Mouse (Mus musculus) limb, embryonic 11.5 days (tissue): ENCODE measurements around the gene Jazf1. TPM values are rescaled to one million over a fixed set of nuclear protein-coding genes. Genes with fewer than 3 reads are reported as not detected.

Experiments
- ATAC-seq: fragments of 200-750 bp; cut with Nextera tagmentation; 2 replicates; pipeline ENCODE4 v1.8.0; 2017; ENCODE audit warnings: low read depth; ENCODE audit not compliant: insufficient number of reproducible peaks, low FRiP score, low TSS enrichment
- DNase-seq: peaks from one replicate; pipeline ENCODE4 v3.0.0-alpha.2; 2015; ENCODE audit warnings: low spot score
- H3K27ac ChIP-seq: fragments of 300-500 bp; sonication (generic); replicated peaks from 2 replicates; pipeline ENCODE4 v1.5.1; 2014; ENCODE audit warnings: low read depth, mild to moderate bottlenecking, low read length
- H3K27me3 ChIP-seq: fragments of 300-500 bp; sonication (generic); 2 replicates; pipeline ENCODE4 v1.6.1; 2014; ENCODE audit warnings: mild to moderate bottlenecking, low read length, mixed read lengths; ENCODE audit not compliant: control insufficient read depth, insufficient read depth
- H3K36me3 ChIP-seq: fragments of 300-500 bp; sonication (generic); 2 replicates; pipeline ENCODE4 v1.6.1; 2014; ENCODE audit warnings: mild to moderate bottlenecking, low read length, moderate library complexity, mixed read lengths; ENCODE audit not compliant: control insufficient read depth, insufficient read depth
- H3K4me1 ChIP-seq: fragments of 300-500 bp; sonication (generic); 2 replicates; pipeline ENCODE4 v1.6.1; 2014; ENCODE audit warnings: low read length, mixed read lengths; ENCODE audit not compliant: control insufficient read depth, insufficient read depth
- H3K4me2 ChIP-seq: fragments of 300-500 bp; sonication (generic); 2 replicates; pipeline ENCODE4 v1.6.1; 2014; ENCODE audit warnings: low read depth, mild to moderate bottlenecking, moderate library complexity; ENCODE audit not compliant: severe bottlenecking
- H3K4me3 ChIP-seq: fragments of 300-500 bp; sonication (generic); 2 replicates; pipeline ENCODE4 v1.5.1; 2014; ENCODE audit warnings: low read depth, low read length
- H3K9ac ChIP-seq: fragments of 300-500 bp; sonication (generic); 2 replicates; pipeline ENCODE4 v1.6.1; 2014; ENCODE audit warnings: mild to moderate bottlenecking, low read length
- H3K9me3 ChIP-seq: fragments of 300-500 bp; sonication (generic); 2 replicates; pipeline ENCODE4 v1.6.1; 2016; ENCODE audit warnings: low read length; ENCODE audit not compliant: control insufficient read depth
- WGBS: fragments of 180-500 bp; shearing (Covaris S2); extraction: QIAGEN DNeasy Blood & Tissue Kit; methylation state at CpG from one replicate; pipeline ENCODE4 v1.1.7; 2014; 5-methylcytosine and 5-hydroxymethylcytosine counted together
- polyA plus RNA-seq: library from polyadenylated mRNA; unstranded; fragments of >200 nt; fragmentation: Nextera tagmentation; extraction: Ambion mirVana; gene quantifications from 2 replicates; pipeline ENCODE4 v1.2.1, GENCODE M21; 2014

The Jazf1 gene
- polyA plus RNA-seq, 1 experiment from 2014 or later, result 6.5 TPM

- 67% methylated on average over 8 of the region's 8 CpGs for WGBS
- H3K4me2 ChIP-seq, result no peak overlapping the region
- no peak overlapping the region for H3K9ac ChIP-seq
- DNase-seq, result peak; percentile 80
- H3K27me3 ChIP-seq, result no peaks in the 10 kb centered on the region
- H3K4me1 ChIP-seq, result no peaks in the 10 kb centered on the region; the same call in 1 of the 2 replicates
- H3K36me3 ChIP-seq, result peaks cover 2% of the 10 kb centered on the region; the same call in 1 of the 2 replicates
- H3K27ac ChIP-seq, result no peak overlapping the region
- ATAC-seq, result no peak
- H3K4me3 ChIP-seq, result no peak overlapping the region
- H3K9me3 ChIP-seq, result no peaks in the 10 kb centered on the region
These were observed 343.5 kb downstream of the Jazf1 start for GRCm38 (mm10) chr6:52724805-52725439.

Other genes with a start within 250 kb of the Jazf1 start
- gene Creb5, start 218.6 kb upstream of the Jazf1 start, polyA plus RNA-seq, result 22.0 and 22.3 TPM in 2 replicates